Mouse (Mus musculus) neural tube, embryonic 14.5 days (tissue): ENCODE data around the gene Gm4881. TPM values are rescaled to one million over a fixed set of nuclear protein-coding genes. Genes with fewer than 3 reads are reported as not detected.
A peak's percentile ranks its signal among the peaks of the same experiment; 100 is the strongest.

Experiments
- ATAC-seq: fragments of 200-750 bp; cut with Nextera tagmentation; 2 replicates; pipeline ENCODE4 v1.8.0; 2017; ENCODE audit warnings: low read depth, mild to moderate bottlenecking, moderate TSS enrichment, moderate library complexity
- H3K27ac ChIP-seq: fragments of 300-500 bp; sonication (generic); 2 replicates; pipeline ENCODE4 v1.5.1; 2014; ENCODE audit warnings: low read depth, mild to moderate bottlenecking, control low read depth, low read length, moderate library complexity, mixed read lengths
- H3K27me3 ChIP-seq: fragments of 300-500 bp; sonication (generic); 2 replicates; pipeline ENCODE4 v1.6.1; 2014; ENCODE audit warnings: low read length; ENCODE audit not compliant: control insufficient read depth, insufficient read depth
- H3K36me3 ChIP-seq: fragments of 300-500 bp; sonication (generic); 2 replicates; pipeline ENCODE4 v1.6.1; 2014; ENCODE audit warnings: low read length, mixed read lengths; ENCODE audit not compliant: control insufficient read depth, insufficient read depth
- H3K4me1 ChIP-seq: fragments of 300-500 bp; sonication (generic); 2 replicates; pipeline ENCODE4 v1.6.1; 2014; ENCODE audit warnings: low read length; ENCODE audit not compliant: control insufficient read depth, insufficient read depth
- H3K4me2 ChIP-seq: fragments of 300-500 bp; sonication (generic); 2 replicates; pipeline ENCODE4 v1.6.1; 2014; ENCODE audit warnings: mild to moderate bottlenecking, low read depth, low read length, control low read depth
- H3K4me3 ChIP-seq: fragments of 300-500 bp; sonication (generic); 2 replicates; pipeline ENCODE4 v1.5.1; 2014; ENCODE audit warnings: low read depth, low read length, control low read depth, mixed read lengths
- H3K9ac ChIP-seq: fragments of 300-500 bp; sonication (generic); replicated peaks from 2 replicates; pipeline ENCODE4 v1.6.1; 2014; ENCODE audit warnings: low read depth, mild to moderate bottlenecking, control low read depth, low read length, mixed read lengths
- H3K9me3 ChIP-seq: fragments of 300-500 bp; sonication (generic); 2 replicates; pipeline ENCODE4 v1.6.1; 2016; ENCODE audit warnings: low read length; ENCODE audit not compliant: control insufficient read depth
- WGBS: fragments of 180-500 bp; shearing (Covaris S2); extraction: QIAGEN DNeasy Blood & Tissue Kit; methylation state at CpG from one replicate; pipeline ENCODE4 v1.1.7; 2014; 5-methylcytosine and 5-hydroxymethylcytosine counted together
- polyA plus RNA-seq: library from polyadenylated mRNA; unstranded; fragments of >200 nt; fragmentation: Nextera tagmentation; extraction: Ambion mirVana; gene quantifications from 2 replicates; pipeline ENCODE4 v1.2.1, GENCODE M21; 2014

Gene Gm4881
- polyA plus RNA-seq, result 1.2 and 1.5 TPM in 2 replicates

DNA sequence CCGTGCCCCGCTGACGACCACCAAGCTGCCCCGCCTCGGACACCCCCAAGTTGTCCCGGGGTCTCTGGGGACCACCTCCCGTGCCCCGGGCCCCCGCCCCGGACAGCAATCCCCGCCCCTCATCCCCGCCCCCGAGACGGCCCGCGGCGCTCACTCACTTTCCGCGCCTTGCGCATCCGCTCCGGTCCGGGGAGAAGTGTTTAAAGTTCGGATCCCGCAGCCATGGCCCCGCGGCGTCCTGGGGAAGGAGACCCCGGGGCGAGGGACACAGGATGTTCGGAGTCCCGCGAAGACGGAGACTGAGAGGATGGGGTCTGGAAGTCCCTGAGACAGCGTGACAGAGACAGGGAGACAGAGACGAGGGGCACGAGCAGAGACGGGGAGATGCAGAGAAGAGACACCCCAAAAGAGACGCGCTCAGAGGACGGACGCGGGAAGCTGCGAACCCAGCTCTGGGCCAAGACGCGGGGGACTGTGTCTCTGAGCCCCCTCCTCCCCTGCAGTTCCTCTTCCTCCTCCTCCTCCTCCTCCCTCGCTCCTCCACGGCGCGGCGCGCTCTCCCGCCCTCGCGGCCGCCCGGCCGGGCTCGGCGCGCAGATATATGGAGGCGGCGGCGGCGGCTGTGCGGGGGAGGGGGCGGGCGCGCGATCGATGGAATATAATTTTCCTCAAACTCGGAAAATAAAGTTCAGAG lies at the start of gene Gm4881:
Gm4881 (minus strand) TSS at position 238 of the 694 bp plus-strand sequence.
- peak within 1 kb of the TSS; percentile 27 for H3K4me3 ChIP-seq
- no peak within 1 kb of the TSS for H3K9ac ChIP-seq
- WGBS, result under 1% methylated on average over 52 of the region's 72 CpGs
- no peaks in the 10 kb centered on the region for H3K36me3 ChIP-seq
- peaks cover 61% of the 10 kb centered on the region for H3K27me3 ChIP-seq
- peak within 1 kb of the TSS; percentile 53 for H3K4me2 ChIP-seq
- H3K4me1 ChIP-seq, result peaks cover 8% of the 10 kb centered on the region; the same call in 1 of the 2 replicates
- no peak within 1 kb of the TSS for H3K27ac ChIP-seq
- ATAC-seq, result no peak
- no peaks in the 10 kb centered on the region for H3K9me3 ChIP-seq

- Histone ChIP-seq H3K4me2 (no peak overlapping the region), H3K36me3 (peaks cover 75% of the 10 kb centered on the region), H3K27me3 (no peaks in the 10 kb centered on the region), H3K4me3 (no peak overlapping the region), H3K4me1 (no peaks in the 10 kb centered on the region), H3K9me3 (no peaks in the 10 kb centered on the region), H3K27ac (no peak overlapping the region), H3K9ac (no peak overlapping the region)
- ATAC-seq, result no peak
- WGBS, result 78% methylated on average over 6 of the region's 6 CpGs
Observed at GRCm38 (mm10) chr7:24993081-24993480, 48.8 kb upstream of the Gm4881 start.

DNA sequence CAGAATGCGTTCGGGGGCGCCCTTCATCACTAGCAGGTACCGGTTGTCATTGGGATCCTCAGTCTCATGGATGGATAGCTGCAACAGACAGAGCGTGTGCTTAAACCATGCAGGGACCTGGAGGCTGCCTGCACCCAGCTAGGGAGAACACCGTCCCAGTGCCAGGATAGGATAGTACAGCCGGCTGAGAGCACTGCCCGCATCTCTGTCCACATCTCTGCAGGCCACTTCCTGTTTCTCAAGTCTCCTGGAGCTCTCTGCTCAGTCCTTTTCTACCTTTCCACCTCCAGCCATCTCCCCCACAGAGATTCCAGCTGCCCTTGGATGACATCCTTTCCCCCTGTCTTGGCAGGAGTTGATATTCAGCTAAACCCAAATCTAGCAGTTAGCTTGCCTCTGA lies 46.2 kb upstream of the Gm4881 start:
- no peak overlapping the region for H3K4me3 ChIP-seq
- peaks cover 78% of the 10 kb centered on the region for H3K36me3 ChIP-seq
- no peaks in the 10 kb centered on the region for H3K4me1 ChIP-seq
- H3K27me3 ChIP-seq, result no peaks in the 10 kb centered on the region
- no peak for ATAC-seq
- H3K9ac ChIP-seq, result no peak overlapping the region
- H3K9me3 ChIP-seq, result no peaks in the 10 kb centered on the region
- H3K27ac ChIP-seq, result no peak overlapping the region
- H3K4me2 ChIP-seq, result no peak overlapping the region
- WGBS, result 90% methylated on average over 8 of the region's 8 CpGs

DNA sequence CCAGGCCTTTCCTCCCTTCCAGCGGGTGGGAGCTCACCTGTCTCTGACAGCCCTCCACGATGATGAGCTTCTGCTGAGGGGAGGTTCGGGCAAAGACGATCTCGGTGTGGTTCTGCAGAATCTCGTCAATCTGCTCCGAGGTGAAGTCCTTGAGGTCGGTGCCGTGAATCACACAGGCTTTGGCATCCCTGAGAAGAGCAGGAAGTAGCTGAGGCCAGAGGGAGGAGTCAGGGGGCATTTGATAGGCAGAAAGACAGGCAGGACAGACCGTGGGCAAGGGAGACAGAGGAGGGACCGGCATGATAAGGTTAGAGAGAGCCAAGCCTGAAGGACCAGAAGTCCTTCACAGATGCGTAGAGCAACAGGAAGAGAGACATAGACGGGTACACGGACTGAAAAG lies 43.6 kb upstream of the Gm4881 start:
- no peak for ATAC-seq

GRCm38 (mm10) chr7:24985799-24986198 lies 41.5 kb upstream of the Gm4881 start:
- WGBS, result 69% methylated on average over 4 of the region's 5 CpGs
- ATAC-seq, result no peak
- no peak overlapping the region for H3K9ac ChIP-seq
- H3K27ac ChIP-seq, result no peak overlapping the region
- no peaks in the 10 kb centered on the region for H3K4me1 ChIP-seq
- H3K4me2 ChIP-seq, result no peak overlapping the region
- peaks cover 65% of the 10 kb centered on the region for H3K36me3 ChIP-seq
- H3K27me3 ChIP-seq, result no peaks in the 10 kb centered on the region
- no peaks in the 10 kb centered on the region for H3K9me3 ChIP-seq
- no peak overlapping the region for H3K4me3 ChIP-seq

More for the DNA sequence above, 43.6 kb upstream of the Gm4881 start:
- Histone ChIP-seq H3K27ac (no peak overlapping the region), H3K9ac (no peak overlapping the region), H3K36me3 (peaks cover 63% of the 10 kb centered on the region), H3K4me1 (no peaks in the 10 kb centered on the region), H3K9me3 (no peaks in the 10 kb centered on the region), H3K4me3 (no peak overlapping the region), H3K4me2 (no peak overlapping the region), H3K27me3 (no peaks in the 10 kb centered on the region)
- 89% methylated on average over 14 of the region's 14 CpGs for WGBS

- WGBS, result 86% methylated on average over 2 of the region's 2 CpGs
- no peak for ATAC-seq
Observed at GRCm38 (mm10) chr7:24984307-24984706, 40.0 kb upstream of the Gm4881 start.

DNA sequence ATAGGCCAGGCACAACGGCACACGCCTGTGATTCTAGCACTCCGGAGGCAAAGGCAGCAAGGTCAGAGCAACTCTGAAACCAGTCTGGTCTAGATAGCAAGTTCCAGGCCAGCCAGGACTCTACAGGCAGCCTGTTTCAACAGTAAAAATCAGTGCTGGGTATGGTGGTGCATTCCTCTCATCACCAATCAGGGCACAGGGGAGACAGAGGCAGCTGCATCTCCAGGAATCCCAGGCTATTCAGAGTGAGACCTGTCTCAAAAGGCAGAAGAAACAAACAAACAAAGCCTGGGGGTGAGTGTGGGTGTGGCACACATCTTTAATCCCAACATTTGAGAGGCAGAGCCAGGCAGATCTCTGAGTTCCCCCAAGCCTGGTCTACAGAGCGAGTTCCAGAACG lies 39.1 kb upstream of the Gm4881 start:
- no peaks in the 10 kb centered on the region for H3K9me3 ChIP-seq
- no peak for ATAC-seq
- 90% methylated on average over 5 of the region's 5 CpGs for WGBS
- H3K36me3 ChIP-seq, result peaks cover 68% of the 10 kb centered on the region
- no peak overlapping the region for H3K9ac ChIP-seq
- H3K4me1 ChIP-seq, result no peaks in the 10 kb centered on the region
- H3K27me3 ChIP-seq, result no peaks in the 10 kb centered on the region
- H3K27ac ChIP-seq, result no peak overlapping the region
- no peak overlapping the region for H3K4me3 ChIP-seq
- H3K4me2 ChIP-seq, result no peak overlapping the region

More at GRCm38 (mm10) chr7:24984307-24984706, 40.0 kb upstream of the Gm4881 start:
- Histone ChIP-seq H3K4me3 (no peak overlapping the region), H3K9me3 (no peaks in the 10 kb centered on the region), H3K9ac (no peak overlapping the region), H3K27ac (no peak overlapping the region), H3K4me2 (no peak overlapping the region), H3K36me3 (peaks cover 60% of the 10 kb centered on the region), H3K27me3 (no peaks in the 10 kb centered on the region), H3K4me1 (no peaks in the 10 kb centered on the region)

DNA sequence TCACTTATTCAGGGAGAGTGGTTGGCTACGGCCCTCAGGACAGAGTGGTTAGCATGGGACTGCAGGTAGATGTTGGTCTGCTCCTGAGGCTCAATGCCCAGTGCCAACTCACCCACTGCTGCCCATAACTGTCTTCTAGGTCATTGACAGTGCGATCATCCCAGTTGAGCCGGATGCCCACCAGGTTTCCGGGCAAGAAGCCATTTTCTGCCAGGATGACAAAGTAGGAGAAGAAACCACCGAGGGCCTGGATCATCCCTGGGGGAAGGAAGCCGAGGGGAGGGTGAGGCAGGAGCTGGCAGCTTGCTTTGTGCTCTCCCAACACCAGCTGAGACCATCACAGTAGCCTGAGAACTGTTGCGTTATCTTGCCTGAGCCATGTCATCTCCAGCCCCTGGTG lies 36.1 kb upstream of the Gm4881 start:
- Histone ChIP-seq H3K36me3 (peaks cover 49% of the 10 kb centered on the region), H3K27me3 (no peaks in the 10 kb centered on the region), H3K27ac (no peak overlapping the region), H3K9me3 (no peaks in the 10 kb centered on the region), H3K4me3 (no peak overlapping the region), H3K4me1 (no peaks in the 10 kb centered on the region), H3K4me2 (no peak overlapping the region), H3K9ac (no peak overlapping the region)
- WGBS, result 79% methylated on average over 7 of the region's 7 CpGs
- no peak for ATAC-seq

GRCm38 (mm10) chr7:24978781-24979180 lies 34.5 kb upstream of the Gm4881 start:
- H3K4me2 ChIP-seq, result no peak overlapping the region
- H3K27ac ChIP-seq, result no peak overlapping the region
- H3K27me3 ChIP-seq, result no peaks in the 10 kb centered on the region
- no peaks in the 10 kb centered on the region for H3K4me1 ChIP-seq
- peaks cover 41% of the 10 kb centered on the region for H3K36me3 ChIP-seq
- no peaks in the 10 kb centered on the region for H3K9me3 ChIP-seq
- no peak overlapping the region for H3K9ac ChIP-seq
- WGBS, result 91% methylated on average over 7 of the region's 7 CpGs
- H3K4me3 ChIP-seq, result no peak overlapping the region
- ATAC-seq, result no peak
